Mouse (Mus musculus): Measurements from ENCODE around the gene Arpc3. TPM values are rescaled to one million over a fixed set of nuclear protein-coding genes. Genes with fewer than 3 reads are reported as not detected.

Arpc3 gene
- polyA plus RNA-seq, 1 experiment from 2014 or later = 103 TPM

DNA sequence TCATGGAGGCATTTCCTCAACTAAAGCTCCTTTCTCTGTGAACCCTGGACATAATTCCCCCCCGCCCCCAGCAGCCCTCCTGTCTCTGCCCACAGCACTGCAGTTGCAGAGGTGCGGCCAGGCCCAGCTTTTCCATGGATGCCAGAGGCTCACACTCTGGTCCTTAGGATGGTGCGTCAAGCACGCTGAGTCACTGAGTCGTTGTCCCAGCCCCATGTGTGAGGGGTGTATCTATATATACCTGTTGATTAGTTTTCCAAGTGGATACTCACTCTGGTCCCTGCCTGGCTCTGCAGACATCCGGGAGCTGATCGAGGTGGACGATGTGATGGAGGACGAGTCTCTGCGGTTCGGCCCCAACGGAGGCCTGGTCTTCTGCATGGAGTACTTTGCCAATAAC, 13.5 kb upstream of the Arpc3 start:
- no peaks in the 10 kb centered on the region for H3K27me3 ChIP-seq (replicated peaks)
- 89% methylated on average over 12 of the region's 12 CpGs for WGBS (ENCODE audit: insufficient replicate concordance)
- H3K4me3 ChIP-seq = no peak overlapping the region
- H3K36me3 ChIP-seq = peaks cover 83% of the 10 kb centered on the region
- no peak overlapping the region for H3K4me2 ChIP-seq
- no peak overlapping the region for H3K9ac ChIP-seq
- no peak for ATAC-seq
- H3K9me3 ChIP-seq (replicated peaks) = no peaks in the 10 kb centered on the region
- H3K27ac ChIP-seq = no peak overlapping the region
- H3K4me1 ChIP-seq = peaks cover 9% of the 10 kb centered on the region

GRCm38 (mm10) chr5:122379374-122380155, 12.1 kb upstream of the Arpc3 start:
- Histone ChIP-seq H3K9ac (no peak overlapping the region), H3K4me1 (no peaks in the 10 kb centered on the region), H3K9me3 (replicated peaks) (no peaks in the 10 kb centered on the region), H3K27me3 (replicated peaks) (no peaks in the 10 kb centered on the region), H3K27ac (no peak overlapping the region), H3K4me3 (no peak overlapping the region), H3K36me3 (peaks cover 74% of the 10 kb centered on the region), H3K4me2 (no peak overlapping the region)
- 55% methylated on average over 11 of the region's 11 CpGs for WGBS (ENCODE audit: insufficient replicate concordance)
- peak; percentile 68 for ATAC-seq

DNA sequence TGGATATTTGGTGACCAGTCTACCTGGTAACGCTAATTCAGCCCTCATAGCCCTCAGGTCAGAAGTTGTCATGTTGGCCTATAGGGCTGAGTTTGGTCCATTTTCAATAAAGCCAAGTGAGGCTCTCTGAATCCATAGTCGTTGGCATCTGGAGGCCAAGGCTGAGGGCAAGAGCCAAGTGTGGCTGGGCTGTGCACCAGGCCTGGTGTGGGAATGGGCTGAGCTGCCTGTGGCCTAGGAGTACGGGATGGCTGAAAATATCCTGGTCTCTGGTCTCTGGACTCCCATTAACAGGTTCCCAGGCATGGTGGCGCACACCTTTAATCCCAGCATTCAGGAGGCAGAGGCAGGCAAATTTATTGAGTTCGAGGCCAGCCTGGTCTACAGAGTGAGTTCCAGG, 1.7 kb upstream of the Arpc3 start:
- Histone ChIP-seq H3K36me3 (peaks cover 9% of the 10 kb centered on the region), H3K9me3 (replicated peaks) (no peaks in the 10 kb centered on the region), H3K27me3 (replicated peaks) (no peaks in the 10 kb centered on the region), H3K27ac (no peak overlapping the region), H3K4me2 (no peak overlapping the region), H3K9ac (no peak overlapping the region), H3K4me1 (peaks cover 28% of the 10 kb centered on the region), H3K4me3 (no peak overlapping the region)
- ATAC-seq = no peak
- 79% methylated on average over 5 of the region's 5 CpGs for WGBS (ENCODE audit: insufficient replicate concordance)

- H3K36me3 ChIP-seq = peaks cover 12% of the 10 kb centered on the region
- no peak overlapping the region for H3K27ac ChIP-seq
- no peak for ATAC-seq
- H3K9me3 ChIP-seq (replicated peaks) = no peaks in the 10 kb centered on the region
- no peak overlapping the region for H3K9ac ChIP-seq
- H3K4me2 ChIP-seq = no peak overlapping the region
- H3K4me3 ChIP-seq = no peak overlapping the region
- H3K4me1 ChIP-seq = peaks cover 28% of the 10 kb centered on the region
- H3K27me3 ChIP-seq (replicated peaks) = no peaks in the 10 kb centered on the region
Measured at GRCm38 (mm10) chr5:122390671-122391070, 1.0 kb upstream of the Arpc3 start.

GRCm38 (mm10) chr5:122391178-122391785, 396 bp upstream of the Arpc3 start:
- no peaks in the 10 kb centered on the region for H3K27me3 ChIP-seq (replicated peaks)
- H3K4me3 ChIP-seq = peak overlapping the region; percentile 86
- peaks cover 28% of the 10 kb centered on the region for H3K4me1 ChIP-seq
- peak; percentile 4; the same call in 1 of the 2 replicates for ATAC-seq
- peak overlapping the region; percentile 93 for H3K4me2 ChIP-seq
- H3K36me3 ChIP-seq = peaks cover 13% of the 10 kb centered on the region
- no peaks in the 10 kb centered on the region for H3K9me3 ChIP-seq (replicated peaks)
- no peak overlapping the region for H3K9ac ChIP-seq
- WGBS (ENCODE audit: insufficient replicate concordance) = 46% methylated on average over 16 of the region's 16 CpGs
- no peak overlapping the region for H3K27ac ChIP-seq

DNA sequence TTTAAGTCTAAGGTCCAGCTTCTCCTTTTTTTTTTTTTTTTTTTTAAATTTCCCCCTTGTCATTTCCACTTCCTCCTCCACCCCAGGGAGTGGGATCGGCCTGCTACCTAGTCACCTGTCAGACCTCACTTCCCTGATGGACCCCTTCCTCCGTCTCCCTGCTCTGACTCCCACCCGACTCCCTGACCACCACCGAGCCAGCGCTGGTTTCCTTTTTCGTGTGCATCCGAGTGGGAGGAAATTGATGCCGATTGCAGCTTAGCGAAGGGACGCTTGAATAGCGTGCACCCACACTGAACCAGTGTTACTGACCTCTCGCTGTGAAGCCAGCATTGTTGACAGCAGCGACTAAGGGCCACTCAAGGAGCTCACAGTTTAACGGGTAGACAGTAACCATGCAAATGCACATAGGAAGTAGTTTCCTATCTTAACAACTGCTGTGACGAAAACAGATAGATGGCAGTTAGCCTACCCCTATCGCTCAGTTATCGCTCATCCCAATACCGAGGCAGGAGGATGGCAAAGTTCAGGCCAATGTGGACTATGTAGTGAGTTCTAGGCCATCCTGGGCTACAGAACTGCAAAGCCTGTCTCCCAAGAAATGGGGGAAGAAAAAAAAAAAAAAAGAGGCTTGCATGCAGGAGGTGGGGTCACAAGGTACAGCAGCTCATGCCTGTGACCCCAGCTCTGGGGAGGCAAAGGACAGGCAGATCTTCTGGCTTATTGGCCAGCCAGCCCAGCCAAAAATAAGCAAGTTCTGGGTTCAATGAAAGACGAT, 738 bp downstream of the Arpc3 start:
- Histone ChIP-seq H3K4me3 (peak overlapping the region; percentile 86), H3K9ac (peak overlapping the region; percentile 88), H3K9me3 (replicated peaks) (no peaks in the 10 kb centered on the region), H3K27ac (peak overlapping the region; percentile 74), H3K4me1 (peaks cover 28% of the 10 kb centered on the region), H3K36me3 (peaks cover 24% of the 10 kb centered on the region), H3K4me2 (peak overlapping the region; percentile 93), H3K27me3 (replicated peaks) (no peaks in the 10 kb centered on the region)
- WGBS (ENCODE audit: insufficient replicate concordance) = 3% methylated on average over 19 of the region's 19 CpGs
- ATAC-seq = peak; percentile 54

DNA sequence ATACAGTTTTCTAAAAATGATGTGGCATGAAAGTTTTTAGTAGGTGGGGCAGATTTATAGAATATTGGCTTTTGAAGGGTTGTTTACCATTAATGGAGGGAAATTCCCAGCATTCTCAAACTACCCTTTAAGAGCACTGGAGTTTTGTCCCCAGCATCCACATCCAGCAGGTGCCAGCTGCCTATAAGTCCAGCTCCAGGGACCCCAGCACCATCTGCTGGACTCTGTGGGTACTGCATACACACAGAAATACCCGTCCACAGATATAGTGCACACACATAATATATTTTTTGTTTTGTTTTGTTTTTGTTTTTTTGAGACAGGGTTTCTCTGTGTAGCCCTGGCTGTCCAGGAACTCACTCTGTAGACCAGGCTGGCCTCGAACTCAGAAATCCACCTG, 2.2 kb downstream of the Arpc3 start:
- no peak overlapping the region for H3K27ac ChIP-seq
- WGBS (ENCODE audit: insufficient replicate concordance) = 29% methylated on average over 2 of the region's 2 CpGs
- peaks cover 38% of the 10 kb centered on the region for H3K36me3 ChIP-seq
- H3K9ac ChIP-seq = no peak overlapping the region
- no peak overlapping the region for H3K4me2 ChIP-seq
- ATAC-seq = no peak
- H3K4me1 ChIP-seq = peaks cover 30% of the 10 kb centered on the region
- H3K9me3 ChIP-seq (replicated peaks) = no peaks in the 10 kb centered on the region
- no peaks in the 10 kb centered on the region for H3K27me3 ChIP-seq (replicated peaks)
- H3K4me3 ChIP-seq = no peak overlapping the region

GRCm38 (mm10) chr5:122396791-122397190, 5.1 kb downstream of the Arpc3 start:
- Histone ChIP-seq H3K9ac (no peak overlapping the region), H3K4me1 (peaks cover 32% of the 10 kb centered on the region), H3K27me3 (replicated peaks) (no peaks in the 10 kb centered on the region), H3K27ac (no peak overlapping the region), H3K4me3 (no peak overlapping the region), H3K36me3 (peaks cover 67% of the 10 kb centered on the region), H3K9me3 (replicated peaks) (no peaks in the 10 kb centered on the region), H3K4me2 (no peak overlapping the region)
- 60% methylated on average over 10 of the region's 10 CpGs for WGBS (ENCODE audit: insufficient replicate concordance)
- ATAC-seq = no peak

DNA sequence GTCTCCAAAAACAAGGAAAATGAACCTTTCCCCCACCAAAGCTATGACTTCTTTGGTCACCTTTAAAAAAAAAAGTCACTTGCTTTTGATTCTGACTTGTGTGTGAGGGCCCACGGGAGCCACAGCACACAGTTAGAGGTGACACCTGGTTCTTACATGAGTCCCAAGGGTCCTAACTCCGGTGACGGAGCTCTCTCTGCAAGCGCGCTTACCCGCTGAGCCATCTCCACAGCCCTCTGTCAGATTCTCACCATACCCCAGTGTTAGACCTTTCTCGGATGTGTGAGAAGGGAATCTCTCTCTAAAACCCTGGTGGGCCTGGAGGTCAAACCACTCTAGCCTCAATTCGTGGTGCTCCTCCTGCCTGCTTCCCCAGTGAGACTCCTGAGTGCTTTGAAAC, 5.8 kb downstream of the Arpc3 start:
- H3K27ac ChIP-seq = no peak overlapping the region
- H3K27me3 ChIP-seq (replicated peaks) = no peaks in the 10 kb centered on the region
- no peaks in the 10 kb centered on the region for H3K9me3 ChIP-seq (replicated peaks)
- 83% methylated on average over 8 of the region's 8 CpGs for WGBS (ENCODE audit: insufficient replicate concordance)
- no peak overlapping the region for H3K4me3 ChIP-seq
- H3K36me3 ChIP-seq = peaks cover 74% of the 10 kb centered on the region
- no peak overlapping the region for H3K4me2 ChIP-seq
- H3K9ac ChIP-seq = no peak overlapping the region
- peaks cover 30% of the 10 kb centered on the region for H3K4me1 ChIP-seq
- no peak for ATAC-seq

- Histone ChIP-seq H3K9ac (no peak overlapping the region), H3K9me3 (replicated peaks) (no peaks in the 10 kb centered on the region), H3K36me3 (peaks cover 90% of the 10 kb centered on the region), H3K4me3 (no peak overlapping the region), H3K4me2 (no peak overlapping the region), H3K27me3 (replicated peaks) (no peaks in the 10 kb centered on the region), H3K4me1 (peaks cover 9% of the 10 kb centered on the region), H3K27ac (no peak overlapping the region)
- 89% methylated on average over 8 of the region's 8 CpGs for WGBS (ENCODE audit: insufficient replicate concordance)
- no peak for ATAC-seq
Measured at GRCm38 (mm10) chr5:122399871-122400270, 8.2 kb downstream of the Arpc3 start.

- ATAC-seq = peak; percentile 36; the same call in 1 of the 2 replicates
- Histone ChIP-seq H3K9ac (no peak overlapping the region), H3K4me3 (no peak overlapping the region), H3K4me2 (no peak overlapping the region), H3K27ac (no peak overlapping the region), H3K4me1 (peaks cover 9% of the 10 kb centered on the region), H3K36me3 (peaks cover 94% of the 10 kb centered on the region), H3K9me3 (replicated peaks) (no peaks in the 10 kb centered on the region), H3K27me3 (replicated peaks) (no peaks in the 10 kb centered on the region)
- 78% methylated on average over 18 of the region's 18 CpGs for WGBS (ENCODE audit: insufficient replicate concordance)
Measured at GRCm38 (mm10) chr5:122400628-122401302, 9.1 kb downstream of the Arpc3 start.

GRCm38 (mm10) chr5:122401303-122401640, 9.6 kb downstream of the Arpc3 start:
- H3K4me1 ChIP-seq = peaks cover 9% of the 10 kb centered on the region
- no peak overlapping the region for H3K9ac ChIP-seq
- no peak overlapping the region for H3K27ac ChIP-seq
- ATAC-seq = 0 out of 2 replicates have a peak, but pooled peaks have one; percentile 36
- no peak overlapping the region for H3K4me3 ChIP-seq
- peaks cover 99% of the 10 kb centered on the region for H3K36me3 ChIP-seq
- H3K27me3 ChIP-seq (replicated peaks) = no peaks in the 10 kb centered on the region
- no peaks in the 10 kb centered on the region for H3K9me3 ChIP-seq (replicated peaks)
- no peak overlapping the region for H3K4me2 ChIP-seq
- 37% methylated on average over 8 of the region's 8 CpGs for WGBS (ENCODE audit: insufficient replicate concordance)
